Mouse (Mus musculus): ENCODE results near the gene Nlrc4.

DNA sequence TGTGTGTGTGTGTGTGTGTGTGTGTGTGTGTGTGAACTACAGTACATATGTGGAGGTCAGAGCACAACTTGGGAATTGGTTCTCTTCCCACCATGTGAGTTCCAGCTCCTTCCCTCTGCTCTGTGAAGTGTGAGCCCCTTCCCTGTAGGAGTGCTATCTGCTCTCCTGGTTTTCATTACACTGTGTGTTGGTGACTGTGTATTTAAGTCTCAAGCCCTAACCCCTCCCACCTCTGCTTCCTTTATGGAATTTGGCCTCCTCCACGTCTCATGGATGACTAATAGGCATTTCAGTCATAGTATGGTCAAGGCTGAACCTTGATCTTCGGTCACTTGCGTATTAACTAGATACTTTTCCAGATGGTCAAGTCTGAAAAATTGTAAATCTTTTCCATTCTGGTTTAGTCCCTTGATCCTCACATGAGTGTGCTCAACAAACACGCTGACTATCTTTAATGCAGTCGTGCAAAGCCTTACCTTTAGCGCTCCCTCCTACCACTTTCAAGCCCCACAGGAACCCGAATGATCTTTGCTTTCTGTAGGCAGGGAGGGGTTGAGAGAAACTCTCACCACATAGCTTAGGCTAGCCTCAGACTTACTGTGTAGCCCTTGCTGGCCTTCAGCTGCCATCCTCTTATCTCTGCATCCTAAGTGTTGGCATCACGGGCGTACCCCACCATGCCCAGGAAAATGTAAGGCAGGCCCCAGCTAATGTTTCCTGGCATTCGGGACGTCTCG is 56.3 kb downstream of the Nlrc4 start:
- TF ChIP-seq CTCF (IDR thresholded peaks at IDR 0.05; ENCODE audit: low read depth, low read length) (no peak), POLR2A (IDR thresholded peaks at IDR 0.05; ENCODE audit: extremely low read depth, insufficient read depth, low read length) (no peak)
